Mouse (Mus musculus) embryonic fibroblast, embryonic 13.5 days (primary cell): ENCODE measurements at regions not wholly inside any gene's neighbourhood (a gene's known extent, or its start where the extent isn't known, plus 50 kb on each side); places are given as distances from the start of the nearest gene placed in this dataset.

Experiments used
- CTCF ChIP-seq: IDR thresholded peaks from 2 replicates; pipeline ENCODE4 v1.5.1; 2011; ENCODE audit warnings: mild to moderate bottlenecking, control low read depth, low read length, moderate library complexity, borderline replicate concordance; ENCODE audit not compliant: insufficient read depth
- POLR2A ChIP-seq: IDR thresholded peaks from 2 replicates; pipeline ENCODE4 v1.6.1; 2011; ENCODE audit warnings: low read depth, mild to moderate bottlenecking, control low read depth, low read length, moderate library complexity

GRCm38 (mm10) chr6:94751101-94751440 is 51.1 kb upstream of the Lrig1 start:
- TF ChIP-seq POLR2A: no peak
- no peak for TF ChIP-seq CTCF
